Mouse (Mus musculus): Measurements from ENCODE around the gene Pfn4. TPM values are rescaled to one million over a fixed set of nuclear protein-coding genes. Genes with fewer than 3 reads are reported as not detected.

Pfn4 gene
- polyA plus RNA-seq, 1 experiment from 2014 or later = 5.8 TPM

DNA sequence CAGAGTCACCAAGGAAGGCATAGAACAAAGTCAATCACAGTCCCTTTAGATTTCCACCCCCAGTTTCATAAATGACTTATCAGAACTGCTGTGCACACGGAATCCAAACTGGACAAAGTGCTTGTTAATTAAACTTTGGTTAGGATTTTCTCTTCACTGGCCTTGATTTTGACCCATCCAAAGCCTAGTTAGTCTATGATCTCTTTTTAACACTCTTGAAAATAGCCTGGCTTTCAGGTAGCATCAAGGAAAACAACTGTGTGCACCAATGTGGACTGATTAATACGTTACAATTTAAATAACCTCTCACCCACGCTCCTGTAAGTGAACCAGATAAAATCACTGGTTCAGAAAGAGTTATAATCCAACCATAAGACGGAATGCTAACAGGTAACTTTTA, 42.2 kb downstream of the Pfn4 start:
- H3K4me3 ChIP-seq = no peak overlapping the region
- no peaks in the 10 kb centered on the region for H3K36me3 ChIP-seq
- ATAC-seq (ENCODE audit: low FRiP score) = no peak
- no peak overlapping the region for H3K27ac ChIP-seq
- 0 out of 2 replicates have a peak, but pooled peaks cover 2% of the 10 kb centered on the region for H3K27me3 ChIP-seq
- no peaks in the 10 kb centered on the region for H3K9me3 ChIP-seq (replicated peaks)
- WGBS = 75% methylated on average over 4 of the region's 4 CpGs
- H3K9ac ChIP-seq = no peak overlapping the region
- no peaks in the 10 kb centered on the region for H3K4me1 ChIP-seq
- H3K4me2 ChIP-seq (replicated peaks) = no peak overlapping the region

DNA sequence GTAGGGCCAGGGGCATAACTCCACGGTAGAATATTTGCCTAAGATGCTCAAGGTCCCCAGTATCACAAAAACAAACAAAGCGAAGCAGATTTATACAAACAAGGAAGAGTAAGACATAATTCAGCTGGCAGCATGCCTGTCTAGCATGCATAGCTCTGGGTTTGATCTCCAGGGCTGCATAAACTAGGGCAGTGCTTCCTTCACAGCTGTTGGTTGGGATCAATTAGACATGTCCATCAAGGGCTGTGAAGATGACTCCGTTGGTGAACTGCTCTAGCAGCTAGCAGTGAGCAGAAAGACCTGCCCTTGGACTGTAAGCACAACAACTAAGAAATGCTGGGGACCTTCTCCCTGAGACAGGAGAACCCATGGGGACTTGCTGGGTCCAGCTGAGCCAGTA, 42.9 kb downstream of the Pfn4 start:
- H3K36me3 ChIP-seq = no peaks in the 10 kb centered on the region
- no peak overlapping the region for H3K9ac ChIP-seq
- no peak overlapping the region for H3K4me3 ChIP-seq
- 0 out of 2 replicates have a peak, but pooled peaks cover 2% of the 10 kb centered on the region for H3K27me3 ChIP-seq
- no peak overlapping the region for H3K4me2 ChIP-seq (replicated peaks)
- H3K9me3 ChIP-seq (replicated peaks) = no peaks in the 10 kb centered on the region
- peaks cover 3% of the 10 kb centered on the region for H3K4me1 ChIP-seq
- no peak for ATAC-seq (ENCODE audit: low FRiP score)
- 66% methylated on average over 3 of the region's 3 CpGs for WGBS
- no peak overlapping the region for H3K27ac ChIP-seq

DNA sequence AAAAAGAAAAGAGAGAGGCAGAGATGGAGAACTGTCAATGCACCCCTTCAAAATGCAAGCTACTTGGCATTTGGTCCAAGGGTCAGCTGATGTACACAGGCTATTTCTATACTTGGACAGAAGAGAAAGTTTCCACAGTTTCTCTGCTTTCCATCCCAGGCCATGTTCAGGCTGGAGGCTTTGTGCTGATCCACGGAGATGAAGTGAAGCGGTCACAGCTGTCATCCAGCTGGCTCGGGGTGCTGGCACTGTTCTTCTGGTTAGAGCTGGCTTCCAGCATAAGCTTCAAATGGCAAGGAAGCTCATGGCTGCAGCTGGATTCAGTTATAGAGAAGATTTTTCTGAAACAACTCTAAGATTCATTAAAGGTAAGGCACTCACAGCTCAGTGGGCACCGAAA, 44.8 kb downstream of the Pfn4 start:
- H3K4me1 ChIP-seq = peaks cover 12% of the 10 kb centered on the region

DNA sequence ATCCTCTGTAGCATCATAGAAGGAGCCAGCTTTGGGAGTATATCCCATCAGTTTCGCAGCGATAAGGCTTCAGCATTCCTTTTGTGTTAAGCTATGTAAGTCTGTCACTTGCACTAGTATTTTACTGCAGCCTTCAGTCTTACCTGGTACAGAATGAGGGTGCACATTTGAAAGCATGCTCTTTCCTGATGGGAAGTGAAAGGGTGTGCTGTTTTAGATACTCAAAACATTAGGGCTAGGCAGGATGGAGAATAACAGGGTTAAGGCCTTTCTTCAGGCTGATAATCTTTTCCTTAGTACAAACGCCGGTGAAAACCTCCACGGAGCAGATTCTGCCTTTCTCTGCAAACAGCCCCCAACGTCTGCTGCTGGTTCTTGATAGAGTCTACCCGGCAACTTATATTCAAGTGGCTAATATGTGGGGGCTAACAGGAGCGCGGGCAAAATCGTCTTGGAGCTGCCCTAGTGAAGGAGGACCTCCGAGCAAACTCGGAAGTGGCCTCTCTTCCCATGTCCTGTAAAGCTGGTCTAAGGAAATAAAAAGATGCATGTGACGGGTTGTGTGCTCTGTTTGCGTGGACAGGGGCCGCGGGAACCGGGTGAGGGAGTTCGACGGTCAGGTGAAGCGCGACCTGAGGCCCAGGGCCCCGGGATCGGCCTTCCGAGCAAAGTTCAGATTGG, 48.0 kb downstream of the Pfn4 start:
- ATAC-seq (ENCODE audit: low FRiP score) = peak; percentile 89
- peak overlapping the region; percentile 83 for H3K4me2 ChIP-seq (replicated peaks)
- H3K9me3 ChIP-seq (replicated peaks) = no peaks in the 10 kb centered on the region
- H3K9ac ChIP-seq = peak overlapping the region; percentile 78
- peak overlapping the region; percentile 74 for H3K4me3 ChIP-seq
- 0 out of 2 replicates have a peak, but pooled peaks cover 2% of the 10 kb centered on the region for H3K27me3 ChIP-seq
- peaks cover 11% of the 10 kb centered on the region for H3K36me3 ChIP-seq
- H3K27ac ChIP-seq = peak overlapping the region; percentile 88
- WGBS = 10% methylated on average over 24 of the region's 24 CpGs
- peaks cover 15% of the 10 kb centered on the region for H3K4me1 ChIP-seq

More for the DNA sequence above, 44.8 kb downstream of the Pfn4 start:
- no peaks in the 10 kb centered on the region for H3K36me3 ChIP-seq
- H3K27ac ChIP-seq = no peak overlapping the region
- no peak overlapping the region for H3K4me2 ChIP-seq (replicated peaks)
- H3K4me3 ChIP-seq = no peak overlapping the region
- 87% methylated on average over 4 of the region's 4 CpGs for WGBS
- no peak overlapping the region for H3K9ac ChIP-seq
- H3K9me3 ChIP-seq (replicated peaks) = no peaks in the 10 kb centered on the region
- ATAC-seq (ENCODE audit: low FRiP score) = no peak
- H3K27me3 ChIP-seq = 0 out of 2 replicates have a peak, but pooled peaks cover 2% of the 10 kb centered on the region

DNA sequence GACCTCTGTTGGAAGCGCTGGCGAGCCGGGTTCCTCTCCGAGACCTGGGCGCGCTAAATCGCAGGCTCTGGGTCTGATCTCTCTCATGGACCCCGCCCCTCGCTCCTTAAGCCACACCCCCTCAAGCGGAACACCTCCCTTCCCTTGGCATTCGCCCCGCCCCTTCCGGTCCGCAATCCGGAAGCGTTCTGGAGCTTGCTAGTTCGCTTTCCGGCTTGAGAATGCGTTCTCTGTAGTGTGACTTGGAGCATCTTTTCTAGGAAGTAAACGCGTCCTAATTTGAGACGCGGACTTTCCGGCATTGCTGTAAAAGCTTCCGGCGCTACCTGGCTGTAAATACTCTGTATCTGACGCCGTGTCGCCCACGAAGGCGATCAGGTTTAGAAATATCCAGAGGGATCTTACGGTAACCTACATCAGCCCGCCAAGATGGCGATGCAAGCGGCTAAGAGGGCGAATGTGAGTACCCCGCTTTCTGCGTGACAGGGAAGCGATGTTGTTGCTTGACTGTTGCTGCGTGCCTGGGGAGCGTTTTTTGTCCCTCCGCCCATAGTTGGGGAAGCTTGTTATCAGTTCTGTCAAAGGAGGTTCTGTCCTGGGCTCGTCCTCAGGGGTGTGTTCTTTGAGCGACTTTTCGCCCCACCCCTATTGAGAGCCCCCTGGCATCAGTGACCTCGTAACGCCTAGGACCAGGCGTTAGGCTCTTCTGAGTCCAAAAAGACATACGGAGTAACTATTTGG, 48.7 kb downstream of the Pfn4 start, which contains the start of gene Sf3b6:
TSS of gene Sf3b6 (plus strand) at position 184 of the 741 bp plus-strand sequence.
- Histone ChIP-seq H3K4me1 (peaks cover 15% of the 10 kb centered on the region), H3K9me3 (replicated peaks) (no peaks in the 10 kb centered on the region), H3K27ac (peak within 1 kb of the TSS; percentile 88), H3K4me3 (peak within 1 kb of the TSS; percentile 74), H3K4me2 (replicated peaks) (peak within 1 kb of the TSS; percentile 83), H3K9ac (peak within 1 kb of the TSS; percentile 78), H3K27me3 (no peaks in the 10 kb centered on the region), H3K36me3 (peaks cover 17% of the 10 kb centered on the region)
- ATAC-seq (ENCODE audit: low FRiP score) = peak; percentile 99
- under 1% methylated on average over 49 of the region's 49 CpGs for WGBS

DNA sequence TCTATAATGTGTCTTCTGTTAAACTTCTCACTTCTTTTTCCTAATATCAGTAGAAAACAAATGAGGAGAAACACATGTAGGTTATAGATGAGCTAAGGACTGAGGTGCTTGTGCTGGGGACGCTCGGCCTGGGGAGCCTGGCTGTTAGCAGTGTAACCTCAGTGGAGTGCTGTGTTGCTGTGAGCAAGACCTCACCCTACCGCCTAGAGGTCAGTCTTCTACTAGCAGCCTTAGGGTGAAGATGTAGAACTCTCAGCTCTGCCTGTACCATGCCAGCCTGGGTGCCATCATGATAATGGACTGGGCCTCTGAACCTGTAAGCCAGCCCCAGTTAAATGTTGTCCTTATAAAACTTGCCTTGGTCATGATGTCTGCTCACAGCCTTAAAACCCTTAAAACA, 58.4 kb downstream of the Pfn4 start:
- ATAC-seq (ENCODE audit: low FRiP score) = no peak
- Histone ChIP-seq H3K4me3 (no peak overlapping the region), H3K27ac (no peak overlapping the region), H3K36me3 (peaks cover 69% of the 10 kb centered on the region), H3K9ac (no peak overlapping the region), H3K4me2 (replicated peaks) (no peak overlapping the region), H3K4me1 (no peaks in the 10 kb centered on the region), H3K27me3 (no peaks in the 10 kb centered on the region), H3K9me3 (replicated peaks) (no peaks in the 10 kb centered on the region)
- whole genome bisulfite sequencing = 73% methylated on average over 3 of the region's 3 CpGs

Other genes with a start within 250 kb of the Pfn4 start
- gene Itsn2, start 176.4 kb upstream of the Pfn4 start, polyA plus RNA-seq (2016; fragmentation: Nextera tagmentation; extraction: Ambion mirVana) = 20.7 and 21.8 TPM in 2 replicates
- gene Gm3625, start 176.1 kb upstream of the Pfn4 start, polyA plus RNA-seq (2016; fragmentation: Nextera tagmentation; extraction: Ambion mirVana) = not detected in 2 replicates
- 0.33 and 0.35 TPM in 2 replicates for gene Fam228a, start 30.6 kb upstream of the Pfn4 start, polyA plus RNA-seq (2016; fragmentation: Nextera tagmentation; extraction: Ambion mirVana)
- gene Fam228b, start 245 bp downstream of the Pfn4 start, polyA plus RNA-seq (2016; fragmentation: Nextera tagmentation; extraction: Ambion mirVana) = 4.1 and 5.2 TPM in 2 replicates
- gene Sf3b6, start 48.5 kb downstream of the Pfn4 start, polyA plus RNA-seq (2016; fragmentation: Nextera tagmentation; extraction: Ambion mirVana) = 303 and 327 TPM in 2 replicates
- 13.4 and 18.6 TPM in 2 replicates for gene Fkbp1b, start 72.6 kb downstream of the Pfn4 start, polyA plus RNA-seq (2016; fragmentation: Nextera tagmentation; extraction: Ambion mirVana)
- gene Wdcp, start 74.3 kb downstream of the Pfn4 start, polyA plus RNA-seq (2016; fragmentation: Nextera tagmentation; extraction: Ambion mirVana) = 17.1 and 19.8 TPM in 2 replicates
- 3.4 and 4.0 TPM in 2 replicates for gene Mfsd2b, start 105.3 kb downstream of the Pfn4 start, polyA plus RNA-seq (2016; fragmentation: Nextera tagmentation; extraction: Ambion mirVana)
- 36.0 and 38.9 TPM in 2 replicates for gene Ubxn2a, start 138.7 kb downstream of the Pfn4 start, polyA plus RNA-seq (2016; fragmentation: Nextera tagmentation; extraction: Ambion mirVana)
- 25.8 and 28.2 TPM in 2 replicates for gene Atad2b, start 148.3 kb downstream of the Pfn4 start, polyA plus RNA-seq (2016; fragmentation: Nextera tagmentation; extraction: Ambion mirVana)

Measured in hindbrain, embryonic 12.5 days (tissue).